Mouse (Mus musculus) neural tube, embryonic 13.5 days (tissue): Measurements from ENCODE around the gene Pnp2. TPM values are rescaled to one million over a fixed set of nuclear protein-coding genes. Genes with fewer than 3 reads are reported as not detected.
"Not testable (repeated sequence)": the region's sequence is repeated elsewhere in the genome, so short reads cannot be mapped to it uniquely, and the experiment has no call there.

ENCODE experiments used
- ATAC-seq: fragments of 200-750 bp; cut with Nextera tagmentation; 2 replicates; pipeline ENCODE4 v1.8.0; 2017; ENCODE audit warnings: low read depth, mild to moderate bottlenecking, moderate TSS enrichment, moderate library complexity
- H3K27ac ChIP-seq: fragments of 300-500 bp; sonication (generic); replicated peaks from 2 replicates; pipeline ENCODE4 v1.5.1; 2015; ENCODE audit warnings: moderate library complexity, mild to moderate bottlenecking, inconsistent platforms
- H3K27me3 ChIP-seq: fragments of 300-500 bp; sonication (generic); 2 replicates; pipeline ENCODE4 v1.6.1; 2015; ENCODE audit warnings: mild to moderate bottlenecking, inconsistent platforms
- H3K36me3 ChIP-seq: fragments of 300-500 bp; sonication (generic); 2 replicates; pipeline ENCODE4 v1.6.1; 2015; ENCODE audit warnings: mild to moderate bottlenecking, inconsistent platforms
- H3K4me1 ChIP-seq: fragments of 300-500 bp; sonication (generic); replicated peaks from 2 replicates; pipeline ENCODE4 v1.6.1; 2015; ENCODE audit warnings: inconsistent platforms
- H3K4me2 ChIP-seq: fragments of 300-500 bp; sonication (generic); 2 replicates; pipeline ENCODE4 v1.6.1; 2015; ENCODE audit warnings: inconsistent platforms, mild to moderate bottlenecking, moderate library complexity
- H3K4me3 ChIP-seq: fragments of 300-500 bp; sonication (generic); 2 replicates; pipeline ENCODE4 v1.5.1; 2015; ENCODE audit warnings: mild to moderate bottlenecking, inconsistent platforms
- H3K9ac ChIP-seq: fragments of 300-500 bp; sonication (generic); 2 replicates; pipeline ENCODE4 v1.6.1; 2015; ENCODE audit warnings: moderate library complexity, mild to moderate bottlenecking, inconsistent platforms
- H3K9me3 ChIP-seq: fragments of 300-500 bp; sonication (generic); 2 replicates; pipeline ENCODE4 v1.6.1; 2016; ENCODE audit warnings: inconsistent platforms
- WGBS: fragments of 180-500 bp; shearing (Covaris S2); methylation state at CpG from one replicate; pipeline ENCODE4 v1.1.7; 2015; 5-methylcytosine and 5-hydroxymethylcytosine counted together
- polyA plus RNA-seq: library from polyadenylated mRNA; unstranded; fragments of >200 nt; fragmentation: Nextera tagmentation; extraction: Ambion mirVana; gene quantifications from 2 replicates; pipeline ENCODE4 v1.2.1, GENCODE M21; 2015

Gene Pnp2
- polyA plus RNA-seq = not detected in 2 replicates

DNA sequence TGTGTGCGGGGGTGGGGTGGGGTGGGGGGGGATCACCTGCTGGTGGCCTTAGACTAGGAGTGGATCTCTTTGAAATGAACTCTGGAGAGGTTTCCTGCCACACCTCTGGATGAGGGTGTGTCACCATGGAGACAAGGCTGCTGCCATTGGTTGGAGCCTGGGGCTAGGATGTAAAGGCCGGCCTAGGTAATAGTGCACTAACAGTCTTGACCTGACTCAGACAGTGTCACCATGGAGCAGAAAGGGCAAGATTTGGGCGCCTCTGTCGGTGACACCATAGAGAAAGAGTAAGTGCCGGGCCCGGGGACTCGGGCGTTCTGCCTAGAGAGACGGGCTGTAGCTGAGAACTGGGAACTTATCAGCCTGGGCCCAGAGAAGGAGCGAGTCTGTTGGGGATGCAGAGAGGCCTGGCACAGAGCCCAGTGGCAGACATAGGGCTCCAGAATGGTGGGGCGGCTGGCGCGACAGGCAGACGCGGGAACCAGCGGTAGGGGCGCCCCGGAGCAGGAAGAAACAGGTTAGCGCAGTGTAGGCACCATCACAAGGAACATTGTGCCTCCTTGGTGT is at the start of gene Pnp2:
TSS of gene Pnp2 (plus strand) at position 51 of the 567 bp plus-strand sequence.
- Histone ChIP-seq H3K4me2 (peak within 1 kb of the TSS; percentile 43), H3K9ac (0 out of 2 replicates have a peak within 1 kb of the TSS, but pooled peaks have one; percentile 17), H3K4me3 (0 out of 2 replicates have a peak within 1 kb of the TSS, but pooled peaks have one; percentile 10)
- H3K4me1 ChIP-seq, H3K36me3 ChIP-seq, H3K9me3 ChIP-seq, H3K27me3 ChIP-seq, H3K27ac ChIP-seq: not testable (repeated sequence)
- 6% methylated on average over 19 of the region's 19 CpGs for WGBS
- peak; percentile 93 for ATAC-seq

DNA sequence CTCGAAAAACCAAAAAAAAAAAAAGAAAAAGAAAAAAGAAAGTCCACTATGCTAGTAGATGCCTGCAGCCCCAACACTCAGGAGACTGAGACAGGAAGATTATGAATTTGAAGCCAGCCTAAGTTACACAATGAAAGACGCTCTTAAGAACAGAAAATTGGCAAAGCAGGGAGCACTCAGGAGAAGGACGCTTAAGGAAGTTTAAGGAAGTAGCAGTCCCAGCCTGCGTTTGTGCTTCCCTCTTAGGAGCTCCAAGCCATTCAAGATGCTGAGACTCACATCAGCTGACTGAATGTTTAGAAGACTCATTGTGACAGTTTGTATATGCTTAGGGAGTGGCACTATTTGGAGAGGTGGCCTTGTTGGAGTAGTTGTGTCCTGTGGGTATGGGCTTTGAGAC is 47.7 kb upstream of the Pnp2 start:
- 82% methylated on average over 4 of the region's 4 CpGs for WGBS
- H3K4me1 ChIP-seq = peaks cover 8% of the 10 kb centered on the region
- H3K27me3 ChIP-seq = no peaks in the 10 kb centered on the region
- H3K9me3 ChIP-seq = no peaks in the 10 kb centered on the region
- H3K27ac ChIP-seq = no peak overlapping the region
- peaks cover 21% of the 10 kb centered on the region for H3K36me3 ChIP-seq
- ATAC-seq = no peak
- H3K4me3 ChIP-seq = no peak overlapping the region
- no peak overlapping the region for H3K9ac ChIP-seq
- no peak overlapping the region for H3K4me2 ChIP-seq

DNA sequence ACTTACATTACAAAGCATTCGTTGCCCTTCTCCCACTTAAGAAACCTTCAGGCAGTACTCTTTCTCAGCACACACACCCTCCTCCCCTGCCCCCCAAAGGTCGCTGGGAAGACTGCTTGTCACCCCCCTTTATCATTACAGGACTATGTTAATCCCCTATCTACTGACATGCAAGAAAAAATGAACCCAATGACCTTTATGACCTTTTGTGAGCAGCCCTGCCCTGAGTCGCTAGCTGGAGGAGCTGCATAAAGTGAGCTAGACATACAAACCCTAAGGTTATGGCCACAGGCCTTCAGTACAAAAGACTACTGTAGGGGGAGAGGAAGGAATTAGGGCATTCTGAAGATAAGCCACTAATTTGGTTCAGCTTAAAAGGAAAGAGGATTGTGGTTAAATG is 44.4 kb upstream of the Pnp2 start:
- no peak overlapping the region for H3K4me2 ChIP-seq
- no peaks in the 10 kb centered on the region for H3K4me1 ChIP-seq
- no peak overlapping the region for H3K4me3 ChIP-seq
- no peak overlapping the region for H3K27ac ChIP-seq
- no peaks in the 10 kb centered on the region for H3K27me3 ChIP-seq
- no peak overlapping the region for H3K9ac ChIP-seq
- H3K36me3 ChIP-seq = peaks cover 51% of the 10 kb centered on the region
- 63% methylated on average over 3 of the region's 3 CpGs for WGBS
- ATAC-seq = no peak
- H3K9me3 ChIP-seq = no peaks in the 10 kb centered on the region

DNA sequence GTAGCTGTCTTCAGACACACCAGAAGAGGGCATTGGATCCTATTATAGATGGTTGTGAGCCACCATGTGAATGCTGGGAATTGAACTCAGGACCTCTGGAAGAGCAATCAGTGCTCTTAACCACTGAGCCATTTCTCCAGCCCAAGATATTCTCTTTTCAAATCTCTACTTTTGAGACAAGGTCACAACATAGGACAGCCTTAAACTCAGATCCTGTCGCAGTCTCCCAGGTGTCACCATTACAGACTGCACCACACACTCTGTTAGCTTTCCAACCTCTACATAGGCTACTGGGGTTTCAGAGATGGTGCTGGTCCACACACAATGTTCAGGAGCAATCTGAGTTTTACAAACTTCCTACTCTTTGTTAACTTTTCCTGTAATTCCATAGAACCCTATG is 32.4 kb upstream of the Pnp2 start:
- H3K9me3 ChIP-seq, ATAC-seq, H3K9ac ChIP-seq, H3K27me3 ChIP-seq, H3K27ac ChIP-seq: not testable (repeated sequence)
- Histone ChIP-seq H3K36me3 (peaks cover 31% of the 10 kb centered on the region), H3K4me3 (peak overlapping the region; percentile 78), H3K4me1 (peaks cover 36% of the 10 kb centered on the region), H3K4me2 (peak overlapping the region; percentile 87)
- 85% methylated on average over 1 of the region's 1 CpGs for WGBS

DNA sequence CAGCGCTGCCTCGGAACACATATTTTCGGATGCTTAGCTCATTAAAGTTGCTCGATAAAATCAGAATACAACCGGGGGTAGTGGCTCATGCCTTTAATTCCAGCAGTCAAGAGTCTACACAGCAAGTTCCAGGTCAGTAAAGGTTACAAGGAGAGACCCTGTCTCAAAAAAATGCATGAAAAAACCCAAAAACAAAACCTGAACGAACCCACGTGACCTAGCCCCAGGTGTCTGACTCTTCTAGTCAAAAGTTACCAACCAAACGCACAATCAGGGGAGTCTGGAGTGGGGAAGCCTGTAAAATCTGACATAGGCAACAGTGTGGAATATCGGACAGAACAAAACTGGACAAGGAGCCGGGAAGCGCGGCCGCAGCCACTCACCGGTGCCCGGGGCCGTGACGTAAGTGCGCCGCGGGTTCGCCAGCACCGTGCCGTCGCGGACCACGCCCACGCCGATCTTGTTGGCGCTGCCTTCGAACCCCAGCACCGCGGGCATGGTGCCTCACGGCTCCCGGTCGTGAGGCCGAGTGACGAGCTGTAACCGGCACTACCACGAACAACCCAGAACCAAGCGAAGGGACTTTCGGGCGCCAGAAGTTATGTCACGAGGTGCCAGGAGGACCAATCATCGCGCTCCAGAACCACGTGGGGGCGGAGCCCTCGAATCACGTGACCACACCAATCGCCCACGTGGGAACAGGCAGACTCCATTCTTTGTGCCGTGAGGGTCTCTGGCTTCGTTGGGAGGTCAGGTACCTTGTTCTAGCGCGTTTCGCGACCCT is 31.3 kb upstream of the Pnp2 start, which contains the start of the genes Osgep and Apex1:
TSS of gene Osgep (minus strand) at position 613 of the 784 bp plus-strand sequence.
TSS of gene Apex1 (plus strand) at position 688 of the 784 bp plus-strand sequence.
- Histone ChIP-seq H3K9me3 (no peaks in the 10 kb centered on the region), H3K4me1 (peaks cover 46% of the 10 kb centered on the region), H3K4me3 (peak within 1 kb of the TSS; percentile 78), H3K36me3 (peaks cover 41% of the 10 kb centered on the region), H3K27me3 (no peaks in the 10 kb centered on the region), H3K9ac (peak within 1 kb of the TSS; percentile 84), H3K27ac (peak within 1 kb of the TSS; percentile 93), H3K4me2 (peak within 1 kb of the TSS; percentile 87)
- under 1% methylated on average over 57 of the region's 57 CpGs for WGBS
- peak; percentile 96 for ATAC-seq

DNA sequence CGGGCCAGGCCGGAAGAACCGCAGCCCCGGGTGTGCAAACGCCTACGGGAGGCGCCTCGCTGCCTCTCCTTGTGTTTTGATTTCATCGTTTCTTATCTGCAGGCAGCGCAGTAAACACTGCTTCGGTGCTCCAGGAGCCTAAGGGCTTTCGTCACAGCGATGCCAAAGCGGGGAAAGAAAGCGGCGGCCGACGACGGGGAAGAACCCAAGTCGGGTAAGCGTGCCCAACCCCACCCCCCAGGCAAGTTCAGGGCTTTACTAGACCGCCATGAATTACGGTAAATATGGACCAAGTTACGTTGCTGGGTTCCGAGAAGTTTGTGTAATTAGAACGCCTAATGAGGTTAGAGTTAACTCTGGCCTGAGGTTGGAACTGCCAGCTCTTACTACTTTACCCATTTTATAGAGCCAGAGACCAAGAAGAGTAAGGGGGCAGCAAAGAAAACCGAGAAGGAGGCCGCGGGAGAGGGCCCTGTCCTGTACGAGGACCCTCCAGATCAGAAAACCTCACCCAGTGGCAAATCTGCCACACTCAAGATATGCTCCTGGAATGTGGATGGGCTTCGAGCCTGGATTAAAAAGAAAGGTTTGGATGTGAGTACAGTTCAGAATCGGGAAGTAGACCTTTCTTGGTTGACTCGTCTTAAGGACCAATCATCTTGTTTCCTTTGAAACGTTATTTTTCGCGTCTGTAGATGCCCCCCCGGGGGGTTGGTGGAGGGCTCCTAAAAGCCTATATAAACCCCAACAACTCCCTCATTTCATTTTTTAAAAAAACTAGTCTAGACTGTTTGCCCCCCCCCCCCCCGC is 30.5 kb upstream of the Pnp2 start:
- peak; percentile 48 for ATAC-seq
- Histone ChIP-seq H3K9ac (peak overlapping the region; percentile 84), H3K4me2 (peak overlapping the region; percentile 87), H3K4me3 (peak overlapping the region; percentile 78), H3K36me3 (peaks cover 38% of the 10 kb centered on the region), H3K27me3 (no peaks in the 10 kb centered on the region), H3K4me1 (peaks cover 55% of the 10 kb centered on the region), H3K27ac (peak overlapping the region; percentile 93), H3K9me3 (no peaks in the 10 kb centered on the region)
- under 1% methylated on average over 38 of the region's 38 CpGs for WGBS

DNA sequence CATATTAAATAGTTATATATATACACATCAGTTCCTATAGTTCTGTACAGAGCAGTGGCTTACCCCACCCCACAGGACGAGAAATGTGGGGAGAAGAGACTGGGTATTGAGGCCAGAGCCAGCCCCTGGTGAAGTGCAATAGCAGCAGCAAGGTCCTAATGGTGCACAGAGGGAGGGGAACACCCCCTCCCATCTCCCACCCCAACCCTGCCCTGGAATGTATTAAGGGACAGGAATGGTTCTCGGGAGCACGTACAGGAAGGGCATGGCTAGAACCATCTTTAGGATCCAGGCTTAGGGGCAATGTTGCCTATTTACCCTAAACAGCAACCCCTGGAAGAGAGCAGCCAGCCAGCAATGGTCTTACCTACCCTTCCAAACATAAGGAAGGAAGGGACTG is 28.4 kb upstream of the Pnp2 start:
- Histone ChIP-seq H3K9me3 (no peaks in the 10 kb centered on the region), H3K4me2 (no peak overlapping the region), H3K27ac (no peak overlapping the region), H3K36me3 (peaks cover 38% of the 10 kb centered on the region), H3K9ac (no peak overlapping the region), H3K4me1 (peaks cover 64% of the 10 kb centered on the region), H3K4me3 (no peak overlapping the region), H3K27me3 (no peaks in the 10 kb centered on the region)
- ATAC-seq = no peak
- 64% methylated on average over 3 of the region's 3 CpGs for WGBS

DNA sequence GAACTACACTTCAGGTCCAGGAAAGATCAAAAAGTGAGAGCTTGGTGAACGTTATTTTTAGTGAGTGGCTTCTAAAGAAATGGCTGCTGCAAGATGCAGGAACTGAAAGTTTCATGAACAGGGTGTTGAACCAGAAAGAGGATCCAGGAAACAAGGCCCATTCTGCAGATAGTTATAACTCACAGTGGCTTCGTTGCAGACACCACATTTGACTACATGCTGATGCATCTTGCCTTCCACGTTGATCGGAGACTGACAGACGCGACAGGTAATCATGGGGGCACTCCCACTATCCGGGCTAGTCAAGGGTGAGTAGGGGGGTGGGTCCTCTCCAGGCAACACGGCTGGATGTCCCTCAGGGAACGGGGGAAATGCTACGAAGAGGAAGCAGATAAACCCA is 25.8 kb upstream of the Pnp2 start:
- Histone ChIP-seq H3K27ac (peak overlapping the region; percentile 86), H3K4me3 (peak overlapping the region; percentile 99), H3K4me2 (peak overlapping the region; percentile 90), H3K36me3 (peaks cover 38% of the 10 kb centered on the region), H3K9me3 (no peaks in the 10 kb centered on the region), H3K27me3 (no peaks in the 10 kb centered on the region), H3K4me1 (peaks cover 55% of the 10 kb centered on the region), H3K9ac (peak overlapping the region; percentile 99)
- no peak for ATAC-seq
- WGBS = 18% methylated on average over 10 of the region's 10 CpGs

DNA sequence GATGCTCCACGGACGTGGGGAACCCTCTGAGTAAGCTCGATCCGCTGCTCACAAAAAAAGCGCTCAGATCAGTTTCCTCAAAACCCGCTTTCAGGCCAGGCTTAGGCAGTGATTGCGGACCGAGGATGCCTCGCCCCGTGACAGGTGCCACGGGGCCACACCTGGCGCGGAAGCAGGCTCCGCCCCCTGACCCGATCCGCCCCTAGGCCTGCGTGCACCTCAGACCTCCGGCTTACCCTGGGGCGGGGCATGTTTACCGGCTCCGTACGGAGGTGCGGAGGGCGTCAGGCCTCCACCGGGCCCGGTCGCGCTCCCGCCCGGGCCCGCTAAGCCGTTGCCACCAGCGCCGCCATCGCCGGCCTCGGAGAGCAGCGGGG is 25.4 kb upstream of the Pnp2 start:
- Histone ChIP-seq H3K9ac (peak overlapping the region; percentile 99), H3K4me1 (peaks cover 55% of the 10 kb centered on the region)
- WGBS = 0% methylated on average over 38 of the region's 38 CpGs

DNA sequence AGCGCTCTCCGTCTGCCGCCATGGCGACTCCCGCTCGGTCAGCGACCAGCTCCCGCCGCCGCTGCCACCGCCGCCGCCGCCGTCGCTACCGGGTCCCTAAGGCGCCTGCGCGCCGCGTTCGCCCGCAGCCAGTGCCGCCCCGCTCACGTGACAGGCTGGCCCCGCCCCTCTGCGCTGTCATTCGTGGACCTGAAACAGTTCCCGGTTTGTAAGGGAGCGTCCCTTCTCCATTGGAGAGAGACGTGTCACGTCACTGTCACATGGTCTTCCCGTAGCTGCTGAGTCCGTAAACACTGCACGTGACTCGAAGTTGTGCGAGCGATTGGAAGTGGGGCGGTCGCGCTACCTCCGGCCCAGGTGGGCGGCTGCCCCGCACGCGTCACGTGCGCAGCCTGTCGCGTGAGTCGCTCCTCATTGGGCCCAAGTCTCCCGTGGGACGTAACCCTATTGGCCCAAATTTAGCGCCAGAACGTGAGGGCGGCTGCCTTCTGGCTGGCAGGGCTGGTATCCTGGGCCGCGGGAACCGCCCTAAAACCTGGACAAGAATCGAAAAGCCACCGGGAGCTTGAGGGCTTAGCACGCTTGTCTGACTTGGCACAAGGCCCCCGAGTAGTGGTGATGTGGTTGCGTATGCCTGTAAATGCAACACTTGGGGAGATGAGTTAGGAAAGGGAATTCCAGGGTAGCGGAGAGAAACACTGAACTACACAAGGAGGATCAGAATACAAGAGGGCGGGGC is 24.9 kb upstream of the Pnp2 start, which contains the start of the genes Pip4p1 and Pnp:
TSS of gene Pip4p1 (minus strand) at position 103 of the 739 bp plus-strand sequence.
TSS of gene Pnp (plus strand) at position 329 of the 739 bp plus-strand sequence.
- no peaks in the 10 kb centered on the region for H3K9me3 ChIP-seq
- peaks cover 50% of the 10 kb centered on the region for H3K4me1 ChIP-seq
- ATAC-seq = peak; percentile 99
- H3K4me3 ChIP-seq = peak within 1 kb of the TSS; percentile 99
- H3K27me3 ChIP-seq = no peaks in the 10 kb centered on the region
- H3K27ac ChIP-seq = peak within 1 kb of the TSS; percentile 89
- peak within 1 kb of the TSS; percentile 90 for H3K4me2 ChIP-seq
- peaks cover 36% of the 10 kb centered on the region for H3K36me3 ChIP-seq
- H3K9ac ChIP-seq = peak within 1 kb of the TSS; percentile 99
- under 1% methylated on average over 66 of the region's 68 CpGs for WGBS

More for the DNA sequence above, 25.4 kb upstream of the Pnp2 start:
- peak; percentile 54 for ATAC-seq
- Histone ChIP-seq H3K4me2 (peak overlapping the region; percentile 90), H3K4me3 (peak overlapping the region; percentile 99), H3K36me3 (peaks cover 38% of the 10 kb centered on the region), H3K27ac (peak overlapping the region; percentile 86), H3K9me3 (no peaks in the 10 kb centered on the region), H3K27me3 (no peaks in the 10 kb centered on the region)

DNA sequence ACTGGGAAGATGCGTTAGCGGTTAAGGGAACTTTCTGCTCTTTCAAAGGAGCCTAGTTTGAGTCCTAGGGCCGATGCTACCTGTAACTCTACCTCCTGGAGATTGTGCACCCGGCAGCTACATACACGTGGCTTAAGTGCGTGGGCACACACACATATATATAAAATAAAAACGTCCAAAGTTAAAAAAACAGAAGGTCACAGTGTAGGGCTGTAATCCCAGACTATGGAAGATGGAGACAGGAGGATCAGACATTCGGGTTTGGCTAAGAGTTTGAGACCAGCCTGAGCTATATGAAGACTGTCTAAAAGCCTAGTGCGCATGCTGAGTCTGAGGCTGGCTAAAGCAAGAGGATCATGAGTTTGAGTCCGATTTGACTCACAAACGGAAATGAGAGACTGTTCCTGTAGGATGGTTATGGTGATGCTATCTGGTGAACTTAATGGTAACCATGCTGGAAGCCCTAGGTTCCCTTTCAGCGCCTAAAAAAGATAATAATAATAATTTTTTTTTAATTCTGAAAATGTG is 24.2 kb upstream of the Pnp2 start:
- no peaks in the 10 kb centered on the region for H3K27me3 ChIP-seq
- WGBS = 11% methylated on average over 12 of the region's 12 CpGs
- H3K4me1 ChIP-seq = peaks cover 44% of the 10 kb centered on the region
- H3K36me3 ChIP-seq = peaks cover 30% of the 10 kb centered on the region
- H3K27ac ChIP-seq = peak overlapping the region; percentile 89
- peak overlapping the region; percentile 73 for H3K9ac ChIP-seq
- peak overlapping the region; percentile 74 for H3K4me2 ChIP-seq
- no peaks in the 10 kb centered on the region for H3K9me3 ChIP-seq
- H3K4me3 ChIP-seq = peak overlapping the region; percentile 99
- ATAC-seq = no peak
